In the genomic region with DNA sequence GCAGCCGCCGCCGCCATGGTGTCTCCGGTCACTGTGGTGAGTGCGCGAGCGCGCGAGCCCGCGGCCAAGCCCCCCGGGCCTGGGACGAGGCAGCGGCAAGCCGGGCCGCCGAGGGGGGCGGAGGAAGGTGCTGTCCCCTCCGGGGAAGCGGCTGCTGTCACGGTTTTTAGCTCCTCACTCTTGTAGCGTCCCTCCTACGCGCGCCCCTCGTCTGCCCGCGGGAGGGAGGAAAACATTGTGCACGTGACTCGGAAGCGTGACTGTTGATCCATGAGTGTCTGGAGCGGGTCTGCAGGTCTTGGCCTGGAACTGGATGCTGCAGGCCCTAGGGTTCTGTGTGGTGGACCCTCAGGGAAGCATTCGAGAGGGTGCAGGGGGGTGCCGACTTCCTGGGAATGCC, we compare ENCODE assay signal across 8 mouse cellular contexts. TPM values are rescaled to one million over a fixed set of nuclear protein-coding genes. Genes with fewer than 3 reads are reported as not detected.
DNase-seq lines count a peak whose midpoint lies in the region; ATAC-seq and TF ChIP-seq lines count a peak whose summit lies in the region.

No protein-coding gene starts in this region.

- 0% methylated on average over 20 of the region's 34 CpGs for WGBS in forebrain, embryonic 13.5 days
- under 1% methylated on average over 34 of the region's 34 CpGs for WGBS in hindbrain, embryonic 12.5 days

- peak overlapping the region; percentile 91 for H3K9ac ChIP-seq in forebrain, embryonic 13.5 days
- peak overlapping the region; percentile 86 for H3K9ac ChIP-seq in hindbrain, embryonic 12.5 days

- H3K4me2 ChIP-seq in forebrain, embryonic 13.5 days: peak overlapping the region; percentile 87
- peak overlapping the region; percentile 73 for H3K4me2 ChIP-seq in hindbrain, embryonic 12.5 days (replicated peaks)

- H3K36me3 ChIP-seq in forebrain, embryonic 13.5 days (ENCODE audit: poor library complexity, severe bottlenecking): peaks cover 8% of the 10 kb centered on the region
- H3K36me3 ChIP-seq in hindbrain, embryonic 12.5 days: peaks cover 12% of the 10 kb centered on the region
- H3K36me3 ChIP-seq in testis, adult 2 months (ENCODE audit: control insufficient read depth, insufficient read depth, low read length): no peaks in the 10 kb centered on the region

- H3K27me3 ChIP-seq in forebrain, embryonic 13.5 days: peaks cover 11% of the 10 kb centered on the region; the same call in 1 of the 2 replicates
- H3K27me3 ChIP-seq in hindbrain, embryonic 12.5 days: 0 out of 2 replicates have a peak, but pooled peaks cover 5% of the 10 kb centered on the region
- H3K27me3 ChIP-seq in testis, adult 2 months (ENCODE audit: control insufficient read depth, insufficient read depth, low read length): no peaks in the 10 kb centered on the region

- no peak for TF ChIP-seq POLR2A in testis, adult 2 months (IDR thresholded peaks at IDR 0.05; ENCODE audit: control insufficient read depth, low read depth, low read length)

- peak overlapping the region; percentile 85 for H3K4me3 ChIP-seq in forebrain, embryonic 13.5 days
- peak overlapping the region; percentile 90 for H3K4me3 ChIP-seq in hindbrain, embryonic 12.5 days
- H3K4me3 ChIP-seq in testis, adult 2 months (ENCODE audit: control insufficient read depth, low read depth, low read length): peak overlapping the region; percentile 86

- no peaks in the 10 kb centered on the region for H3K9me3 ChIP-seq in forebrain, embryonic 13.5 days (replicated peaks)
- H3K9me3 ChIP-seq in hindbrain, embryonic 12.5 days (replicated peaks): no peaks in the 10 kb centered on the region

- ATAC-seq in forebrain, embryonic 13.5 days: peak; percentile 75
- ATAC-seq in hindbrain, embryonic 12.5 days (ENCODE audit: low FRiP score): peak; percentile 81
- ATAC-seq in megakaryocyte, adult 5-6 weeks (ENCODE audit: poor library complexity, severe bottlenecking): peak; percentile 14

- TF ChIP-seq CTCF in testis, adult 2 months (IDR thresholded peaks at IDR 0.05; ENCODE audit: control insufficient read depth, insufficient read depth, insufficient replicate concordance, low read depth, low read length): no peak

- H3K27ac ChIP-seq in forebrain, embryonic 13.5 days: peak overlapping the region; percentile 87
- peak overlapping the region; percentile 96 for H3K27ac ChIP-seq in hindbrain, embryonic 12.5 days
- peak overlapping the region; percentile 83 for H3K27ac ChIP-seq in testis, adult 2 months (ENCODE audit: control insufficient read depth, insufficient read depth, low read depth, low read length)

- peak; percentile 70 for DNase-seq in embryo, embryonic 10 days (ENCODE audit: low spot score)
- no peak for DNase-seq in embryo, embryonic 9.5 days (ENCODE audit: extremely low spot score)
- peak; percentile 46 for DNase-seq in NIH3T3 (ENCODE audit: low read depth)
- DNase-seq in left cerebral cortex, adult 8-10 months (ENCODE audit: low spot score in 2 of 2): peak; percentile 48 to 80

- H3K4me1 ChIP-seq in forebrain, embryonic 13.5 days: peaks cover 21% of the 10 kb centered on the region
- peaks cover 22% of the 10 kb centered on the region for H3K4me1 ChIP-seq in hindbrain, embryonic 12.5 days
- H3K4me1 ChIP-seq in testis, adult 2 months (ENCODE audit: control insufficient read depth, insufficient read depth, low read length): peaks cover 9% of the 10 kb centered on the region

RNA-seq across cellular contexts. Expression of a gene that starts 0.4 kb away (rescaled TPM):
- 19.0 and 20.0 TPM in 2 replicates for polyA plus RNA-seq in forebrain, embryonic 13.5 days (2015; fragmentation: Nextera tagmentation; extraction: Ambion mirVana)
- 19.2 and 20.2 TPM in 2 replicates for polyA plus RNA-seq in hindbrain, embryonic 12.5 days (2016; fragmentation: Nextera tagmentation; extraction: Ambion mirVana)
- 10 to 100 TPM; 18.5 to 19.6 (median 19.0) TPM for total RNA-seq in left cerebral cortex, adult 8-10 months (2022)
- total RNA-seq in megakaryocyte, adult 5-6 weeks (2015): 10.3 and 12.7 TPM in 2 replicates
- 6.3 and 6.4 TPM in 2 replicates for total RNA-seq in megakaryocyte, adult 5-6 weeks (2017)
- polyA plus RNA-seq in testis, adult 2 months (2012; rRNA removed): 37.3 and 42.8 TPM in 2 replicates

RNA-seq across cellular contexts. Expression of a gene that starts 42.6 kb away (rescaled TPM):
- 12.0 and 12.4 TPM in 2 replicates for polyA plus RNA-seq in forebrain, embryonic 13.5 days (2015; fragmentation: Nextera tagmentation; extraction: Ambion mirVana)
- polyA plus RNA-seq in hindbrain, embryonic 12.5 days (2016; fragmentation: Nextera tagmentation; extraction: Ambion mirVana): 14.7 and 16.1 TPM in 2 replicates
- total RNA-seq in left cerebral cortex, adult 8-10 months (2022): 10 to 100 TPM; 14.0 to 16.1 (median 15.1) TPM
- 40.7 and 45.3 TPM in 2 replicates for total RNA-seq in megakaryocyte, adult 5-6 weeks (2015)
- 35.4 and 42.0 TPM in 2 replicates for total RNA-seq in megakaryocyte, adult 5-6 weeks (2017)
- polyA plus RNA-seq in testis, adult 2 months (2012; rRNA removed): 3.3 and 3.4 TPM in 2 replicates

Comparison
In these comparisons a context has a peak if more than half of its experiments do, and no peak if none do; other contexts are left out.
1. ATAC-seq: peak in every context shown above with its lines; median percentile 81 in hindbrain, embryonic 12.5 days; 75 in forebrain, embryonic 13.5 days; 14 in megakaryocyte, adult 5-6 weeks.